Mouse (Mus musculus) limb, embryonic 11.5 days (tissue): Measurements from ENCODE around the gene Mfsd7a. TPM values are rescaled to one million over a fixed set of nuclear protein-coding genes. Genes with fewer than 3 reads are reported as not detected.
A peak's percentile ranks its signal among the peaks of the same experiment; 100 is the strongest.

Experiments
- ATAC-seq: fragments of 200-750 bp; cut with Nextera tagmentation; 2 replicates; pipeline ENCODE4 v1.8.0; 2017; ENCODE audit warnings: low read depth; ENCODE audit not compliant: insufficient number of reproducible peaks, low FRiP score, low TSS enrichment
- DNase-seq: peaks from one replicate; pipeline ENCODE4 v3.0.0-alpha.2; 2015; ENCODE audit warnings: low spot score
- H3K27ac ChIP-seq: fragments of 300-500 bp; sonication (generic); replicated peaks from 2 replicates; pipeline ENCODE4 v1.5.1; 2014; ENCODE audit warnings: low read depth, mild to moderate bottlenecking, low read length
- H3K27me3 ChIP-seq: fragments of 300-500 bp; sonication (generic); 2 replicates; pipeline ENCODE4 v1.6.1; 2014; ENCODE audit warnings: mild to moderate bottlenecking, low read length, mixed read lengths; ENCODE audit not compliant: control insufficient read depth, insufficient read depth
- H3K36me3 ChIP-seq: fragments of 300-500 bp; sonication (generic); 2 replicates; pipeline ENCODE4 v1.6.1; 2014; ENCODE audit warnings: mild to moderate bottlenecking, low read length, moderate library complexity, mixed read lengths; ENCODE audit not compliant: control insufficient read depth, insufficient read depth
- H3K4me1 ChIP-seq: fragments of 300-500 bp; sonication (generic); 2 replicates; pipeline ENCODE4 v1.6.1; 2014; ENCODE audit warnings: low read length, mixed read lengths; ENCODE audit not compliant: control insufficient read depth, insufficient read depth
- H3K4me2 ChIP-seq: fragments of 300-500 bp; sonication (generic); 2 replicates; pipeline ENCODE4 v1.6.1; 2014; ENCODE audit warnings: low read depth, mild to moderate bottlenecking, moderate library complexity; ENCODE audit not compliant: severe bottlenecking
- H3K4me3 ChIP-seq: fragments of 300-500 bp; sonication (generic); 2 replicates; pipeline ENCODE4 v1.5.1; 2014; ENCODE audit warnings: low read depth, low read length
- H3K9ac ChIP-seq: fragments of 300-500 bp; sonication (generic); 2 replicates; pipeline ENCODE4 v1.6.1; 2014; ENCODE audit warnings: mild to moderate bottlenecking, low read length
- H3K9me3 ChIP-seq: fragments of 300-500 bp; sonication (generic); 2 replicates; pipeline ENCODE4 v1.6.1; 2016; ENCODE audit warnings: low read length; ENCODE audit not compliant: control insufficient read depth
- WGBS: fragments of 180-500 bp; shearing (Covaris S2); extraction: QIAGEN DNeasy Blood & Tissue Kit; methylation state at CpG from one replicate; pipeline ENCODE4 v1.1.7; 2014; 5-methylcytosine and 5-hydroxymethylcytosine counted together
- polyA plus RNA-seq: library from polyadenylated mRNA; unstranded; fragments of >200 nt; fragmentation: Nextera tagmentation; extraction: Ambion mirVana; gene quantifications from 2 replicates; pipeline ENCODE4 v1.2.1, GENCODE M21; 2014

Mfsd7a gene
- polyA plus RNA-seq, 1 experiment from 2014 or later, result 0.15 TPM

GRCm38 (mm10) chr5:108450837-108451540 lies 2.3 kb upstream of the Mfsd7a start:
- DNase-seq (no peak), ATAC-seq (no peak)
- H3K9me3 ChIP-seq, result no peaks in the 10 kb centered on the region
- H3K36me3 ChIP-seq, result no peaks in the 10 kb centered on the region
- WGBS, result 72% methylated on average over 8 of the region's 8 CpGs
- no peak overlapping the region for H3K27ac ChIP-seq
- no peaks in the 10 kb centered on the region for H3K27me3 ChIP-seq
- no peak overlapping the region for H3K9ac ChIP-seq
- no peak overlapping the region for H3K4me3 ChIP-seq
- no peaks in the 10 kb centered on the region for H3K4me1 ChIP-seq
- no peak overlapping the region for H3K4me2 ChIP-seq

DNA sequence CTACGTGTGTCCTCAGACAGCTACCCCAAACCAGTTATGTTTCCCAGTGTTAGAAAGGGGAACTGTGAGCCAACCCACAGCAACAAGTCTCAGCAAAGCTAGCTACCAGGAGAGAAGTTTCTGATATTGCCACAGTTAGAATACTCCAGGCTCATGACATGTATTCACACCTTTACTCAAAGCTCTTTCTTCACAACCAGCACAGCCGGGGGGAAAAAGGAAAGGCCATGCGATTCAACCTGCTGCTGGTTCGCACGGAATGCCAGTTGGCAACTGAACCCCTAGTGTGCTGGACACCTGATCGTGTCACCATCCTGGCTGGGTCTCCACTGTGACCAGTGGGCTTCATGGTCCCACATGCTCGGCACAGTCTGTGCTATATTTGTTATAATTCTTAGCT lies 834 bp downstream of the Mfsd7a start:
- no peak overlapping the region for H3K9ac ChIP-seq

GRCm38 (mm10) chr5:108446973-108447372 lies 1.7 kb downstream of the Mfsd7a start:
- H3K4me1 ChIP-seq, result no peaks in the 10 kb centered on the region
- ATAC-seq, result no peak
- H3K36me3 ChIP-seq, result no peaks in the 10 kb centered on the region; the same call in 1 of the 2 replicates

More for the DNA sequence above, 834 bp downstream of the Mfsd7a start:
- Histone ChIP-seq H3K4me3 (no peak overlapping the region; the same call in 1 of the 2 replicates), H3K27me3 (no peaks in the 10 kb centered on the region), H3K4me1 (no peaks in the 10 kb centered on the region), H3K36me3 (no peaks in the 10 kb centered on the region; the same call in 1 of the 2 replicates), H3K4me2 (no peak overlapping the region; the same call in 1 of the 2 replicates), H3K9me3 (no peaks in the 10 kb centered on the region), H3K27ac (no peak overlapping the region)
- no peak for DNase-seq
- no peak for ATAC-seq
- WGBS, result 90% methylated on average over 7 of the region's 7 CpGs

DNA sequence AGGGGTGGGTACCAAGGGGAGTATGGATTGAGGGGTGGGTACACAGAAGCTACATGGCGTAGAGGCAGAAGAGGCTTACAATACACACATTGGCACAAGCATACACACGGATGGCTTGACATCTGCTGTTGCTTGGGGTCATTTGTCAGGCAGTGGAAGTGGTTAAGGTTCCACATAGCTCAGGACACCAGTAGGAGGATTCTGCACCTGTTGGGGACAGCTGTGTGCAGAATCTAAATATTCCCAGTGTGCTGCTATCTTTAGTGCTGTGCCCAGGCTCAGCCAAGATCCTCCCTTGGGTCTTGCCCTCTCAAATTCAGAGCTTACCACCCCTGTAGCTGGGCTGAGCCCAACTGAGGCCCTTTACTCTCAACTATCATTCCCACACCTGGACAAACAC lies 12.6 kb downstream of the Mfsd7a start:
- DNase-seq, result no peak
- WGBS, result 78% methylated on average over 2 of the region's 2 CpGs

More at GRCm38 (mm10) chr5:108446973-108447372, 1.7 kb downstream of the Mfsd7a start:
- Histone ChIP-seq H3K27me3 (no peaks in the 10 kb centered on the region), H3K9me3 (no peaks in the 10 kb centered on the region), H3K27ac (no peak overlapping the region), H3K9ac (no peak overlapping the region), H3K4me2 (no peak overlapping the region), H3K4me3 (no peak overlapping the region)
- WGBS, result 90% methylated on average over 3 of the region's 3 CpGs
- no peak for DNase-seq

DNA sequence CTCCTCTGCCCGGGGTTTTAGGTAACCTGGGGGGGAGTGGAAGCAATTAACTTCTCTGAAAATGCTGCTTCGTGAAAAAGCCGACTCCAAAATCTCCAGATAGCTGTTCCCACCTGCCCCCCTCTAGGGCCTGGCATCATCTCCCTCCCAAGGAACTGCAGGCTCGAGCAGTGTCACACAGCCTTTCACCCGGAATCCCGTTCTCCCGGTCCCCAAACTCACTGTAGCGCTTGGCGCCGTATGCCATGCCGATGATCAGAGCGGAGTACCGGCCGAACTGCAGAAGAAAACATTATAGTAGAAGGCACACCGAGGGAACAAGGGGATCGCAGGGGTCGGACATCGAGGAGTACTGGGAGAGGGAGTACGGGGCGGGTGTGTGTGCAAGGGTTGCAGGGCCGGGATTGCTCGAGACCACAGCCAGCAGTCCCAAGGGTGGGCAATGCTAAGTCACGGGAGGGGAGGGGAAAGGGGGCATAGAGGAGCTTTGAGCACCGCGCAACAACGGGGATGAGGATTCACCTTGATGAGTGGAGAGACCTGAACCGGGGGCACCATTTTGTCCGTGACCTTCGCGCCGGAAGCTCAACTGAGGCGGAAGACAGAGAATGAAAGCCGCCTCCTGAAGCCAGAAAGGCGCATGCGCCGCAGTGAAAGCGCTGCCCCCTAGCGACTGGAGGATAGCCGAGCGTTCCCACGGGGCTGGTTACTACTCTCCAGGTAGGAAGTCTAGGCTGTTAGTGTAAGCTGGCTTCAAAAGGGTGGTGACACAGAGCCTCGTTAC lies 14.7 kb downstream of the Mfsd7a start, which contains the start of gene Atp5k:
TSS of gene Atp5k (minus strand) at position 645 of the 784 bp plus-strand sequence.
- H3K27ac ChIP-seq, result no peak within 1 kb of the TSS
- 1% methylated on average over 42 of the region's 42 CpGs for WGBS

More for the DNA sequence above, 12.6 kb downstream of the Mfsd7a start:
- Histone ChIP-seq H3K9ac (no peak overlapping the region), H3K4me2 (no peak overlapping the region), H3K27me3 (no peaks in the 10 kb centered on the region), H3K27ac (no peak overlapping the region), H3K4me1 (peaks cover 8% of the 10 kb centered on the region; the same call in 1 of the 2 replicates), H3K9me3 (no peaks in the 10 kb centered on the region), H3K4me3 (no peak overlapping the region), H3K36me3 (peaks cover 2% of the 10 kb centered on the region; the same call in 1 of the 2 replicates)
- ATAC-seq, result no peak

DNA sequence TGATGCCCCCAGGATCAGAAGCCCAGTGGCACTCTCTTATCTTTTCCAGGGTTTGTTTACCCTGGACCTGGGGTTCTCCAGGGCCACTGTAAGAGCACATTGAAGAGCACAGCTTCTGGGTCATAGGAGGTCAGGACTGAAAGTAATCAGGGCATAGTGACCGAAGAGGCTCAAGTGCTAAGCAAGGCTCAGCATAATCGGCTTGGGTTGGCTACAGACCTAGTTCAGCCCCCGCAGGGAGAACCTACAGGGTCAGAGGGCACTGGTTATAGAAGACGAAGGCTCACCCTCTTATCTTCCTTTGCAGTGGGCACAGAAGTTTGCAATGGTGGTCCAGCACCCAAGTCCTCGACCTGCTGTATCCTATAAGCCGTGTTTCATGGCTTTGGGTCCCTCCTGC lies 17.5 kb downstream of the Mfsd7a start:
- ATAC-seq (no peak), DNase-seq (no peak)
- Histone ChIP-seq H3K4me3 (no peak overlapping the region), H3K9me3 (no peaks in the 10 kb centered on the region), H3K4me1 (peaks cover 8% of the 10 kb centered on the region; the same call in 1 of the 2 replicates), H3K27ac (no peak overlapping the region), H3K9ac (no peak overlapping the region), H3K36me3 (peaks cover 5% of the 10 kb centered on the region; the same call in 1 of the 2 replicates), H3K4me2 (no peak overlapping the region), H3K27me3 (no peaks in the 10 kb centered on the region)
- WGBS, result 90% methylated on average over 6 of the region's 6 CpGs

More for the DNA sequence above, 14.7 kb downstream of the Mfsd7a start, which contains the start of gene Atp5k:
- Histone ChIP-seq H3K9me3 (no peaks in the 10 kb centered on the region), H3K27me3 (no peaks in the 10 kb centered on the region), H3K4me2 (peak within 1 kb of the TSS; percentile 87), H3K4me1 (peaks cover 8% of the 10 kb centered on the region; the same call in 1 of the 2 replicates), H3K9ac (peak within 1 kb of the TSS; percentile 89), H3K4me3 (peak within 1 kb of the TSS; percentile 92), H3K36me3 (peaks cover 5% of the 10 kb centered on the region; the same call in 1 of the 2 replicates)
- ATAC-seq (peak; percentile 87), DNase-seq (peak; percentile 96)

GRCm38 (mm10) chr5:108427186-108427585 lies 21.5 kb downstream of the Mfsd7a start:
- ATAC-seq (no peak), DNase-seq (peak; percentile 43)
- Histone ChIP-seq H3K4me3 (no peak overlapping the region), H3K27ac (no peak overlapping the region), H3K4me2 (no peak overlapping the region), H3K27me3 (no peaks in the 10 kb centered on the region), H3K9ac (no peak overlapping the region), H3K36me3 (peaks cover 5% of the 10 kb centered on the region; the same call in 1 of the 2 replicates), H3K4me1 (no peaks in the 10 kb centered on the region), H3K9me3 (no peaks in the 10 kb centered on the region)
- WGBS, result 50% methylated on average over 1 of the region's 1 CpGs

DNA sequence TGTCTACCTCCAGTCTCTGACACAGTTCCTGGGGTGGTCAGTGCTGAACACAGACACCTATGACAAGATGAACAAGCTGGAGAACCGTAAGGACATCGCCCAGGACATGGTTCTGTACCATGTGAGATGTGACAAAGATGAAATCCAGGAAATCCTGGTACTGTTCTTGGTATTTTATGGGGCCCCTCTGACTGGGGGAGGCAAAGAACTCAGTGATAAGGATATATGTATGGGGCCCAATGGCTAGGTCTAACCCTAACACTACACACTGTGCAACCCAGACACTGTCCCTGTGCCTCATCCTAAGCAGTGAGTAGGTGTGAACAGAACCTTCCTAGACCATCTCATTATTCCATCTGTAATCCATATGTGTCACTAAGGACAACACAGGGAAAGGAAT lies 25.3 kb downstream of the Mfsd7a start:
- no peak overlapping the region for H3K27ac ChIP-seq
- H3K4me1 ChIP-seq, result no peaks in the 10 kb centered on the region
- no peak overlapping the region for H3K4me2 ChIP-seq
- no peaks in the 10 kb centered on the region for H3K36me3 ChIP-seq
- DNase-seq, result no peak
- H3K27me3 ChIP-seq, result no peaks in the 10 kb centered on the region
- no peak overlapping the region for H3K4me3 ChIP-seq
- no peak overlapping the region for H3K9ac ChIP-seq
- H3K9me3 ChIP-seq, result no peaks in the 10 kb centered on the region
- WGBS, result 75% methylated on average over 2 of the region's 2 CpGs
- no peak for ATAC-seq
